Mouse (Mus musculus) bone marrow macrophage, adult 2 months (primary cell): Measurements from ENCODE around the gene Bmp10.

Experiments used
- CTCF ChIP-seq: IDR thresholded peaks from 2 replicates; pipeline ENCODE4 v1.5.1; 2012; ENCODE audit warnings: low read depth, mild to moderate bottlenecking, low read length, moderate library complexity
- POLR2A ChIP-seq: IDR thresholded peaks from 2 replicates; pipeline ENCODE4 v1.6.1; 2012; ENCODE audit warnings: mild to moderate bottlenecking, low read depth, low read length, borderline replicate concordance

- TF ChIP-seq CTCF (no peak), POLR2A (no peak)
These were observed 28.8 kb upstream of the Bmp10 start for GRCm38 (mm10) chr6:87399886-87400566.
